Mouse (Mus musculus): Measurements from ENCODE around the gene Tbc1d10c. TPM values are rescaled to one million over a fixed set of nuclear protein-coding genes. Genes with fewer than 3 reads are reported as not detected.

The Tbc1d10c gene
- total RNA-seq, 2 experiments from 2014 or later: 9.3 to 30.7 TPM

DNA sequence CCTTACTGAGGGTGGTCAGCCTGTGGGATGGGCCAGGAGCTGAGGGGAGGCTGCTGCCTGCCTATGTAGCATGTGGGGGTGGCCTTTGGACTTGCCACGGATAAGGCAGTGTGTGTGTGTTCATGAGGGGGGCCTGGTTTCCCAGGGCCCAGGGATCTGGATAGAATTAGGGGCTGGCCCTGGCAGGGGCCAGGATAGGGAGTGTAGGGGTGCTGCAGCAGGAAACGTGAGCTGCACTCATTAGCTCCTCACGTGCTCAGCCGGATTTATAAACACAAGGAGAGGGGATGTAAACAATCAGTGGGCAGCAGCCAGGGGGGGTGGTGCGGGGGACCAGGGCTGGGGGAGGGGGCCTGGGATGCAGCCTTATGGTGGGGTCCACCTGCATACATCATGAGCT is 26.1 kb upstream of the Tbc1d10c start:
- ATAC-seq (replicated peaks; ENCODE audit: low FRiP score, low TSS enrichment, poor library complexity, severe bottlenecking): no peak

DNA sequence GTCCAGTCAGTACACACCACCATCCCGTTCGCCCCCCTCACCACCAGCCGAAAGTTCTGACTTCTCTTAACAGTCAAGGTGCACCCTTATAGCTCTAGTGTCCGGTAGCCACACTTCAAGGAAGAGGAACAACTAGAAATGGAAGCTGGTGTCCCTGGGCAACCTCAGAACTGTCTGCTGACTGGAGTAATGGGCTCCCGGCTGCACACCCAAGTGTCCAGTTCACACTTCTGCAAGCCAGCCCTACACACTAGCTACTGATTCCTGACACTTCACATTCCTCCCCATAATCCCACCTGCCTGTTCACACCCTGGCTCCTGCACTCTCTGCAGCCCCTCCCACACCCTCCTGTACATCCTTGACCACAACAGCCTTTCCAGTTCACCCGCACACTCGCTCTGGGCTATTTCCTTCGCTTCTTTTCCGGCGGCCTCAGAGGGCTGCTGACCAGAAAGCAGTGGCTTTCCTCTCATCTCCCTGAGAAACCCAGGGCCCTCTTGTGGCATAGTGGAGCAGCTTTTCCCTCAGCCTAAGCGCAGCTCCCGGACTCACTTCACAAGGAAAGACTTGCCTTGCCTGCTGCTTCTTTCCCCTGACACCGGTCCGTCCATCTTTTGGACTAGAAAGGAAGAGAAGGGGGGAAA is 25.1 kb upstream of the Tbc1d10c start:
- no peak for ATAC-seq (replicated peaks; ENCODE audit: low FRiP score, low TSS enrichment, poor library complexity, severe bottlenecking)

DNA sequence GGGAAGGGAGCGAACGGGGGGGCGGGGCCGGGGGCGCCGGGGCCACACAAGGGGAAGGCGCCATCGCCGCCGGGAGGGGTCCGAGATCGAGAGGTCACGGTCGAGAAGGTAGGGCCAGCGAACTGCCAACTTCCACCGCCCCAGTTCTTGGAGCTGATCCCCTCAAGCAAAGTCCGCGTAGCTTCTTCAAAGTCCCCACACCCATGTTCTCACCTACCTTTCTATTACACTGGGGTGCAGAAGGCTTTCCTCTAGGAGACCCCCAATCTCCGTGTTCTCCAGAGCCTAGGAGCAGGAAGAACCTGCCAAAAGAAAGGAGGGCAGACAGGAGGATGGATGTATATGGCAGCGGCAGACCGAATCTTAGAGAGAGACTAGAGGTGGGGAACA is 24.4 kb upstream of the Tbc1d10c start:
- ATAC-seq (replicated peaks; ENCODE audit: low FRiP score, low TSS enrichment, poor library complexity, severe bottlenecking): no peak

DNA sequence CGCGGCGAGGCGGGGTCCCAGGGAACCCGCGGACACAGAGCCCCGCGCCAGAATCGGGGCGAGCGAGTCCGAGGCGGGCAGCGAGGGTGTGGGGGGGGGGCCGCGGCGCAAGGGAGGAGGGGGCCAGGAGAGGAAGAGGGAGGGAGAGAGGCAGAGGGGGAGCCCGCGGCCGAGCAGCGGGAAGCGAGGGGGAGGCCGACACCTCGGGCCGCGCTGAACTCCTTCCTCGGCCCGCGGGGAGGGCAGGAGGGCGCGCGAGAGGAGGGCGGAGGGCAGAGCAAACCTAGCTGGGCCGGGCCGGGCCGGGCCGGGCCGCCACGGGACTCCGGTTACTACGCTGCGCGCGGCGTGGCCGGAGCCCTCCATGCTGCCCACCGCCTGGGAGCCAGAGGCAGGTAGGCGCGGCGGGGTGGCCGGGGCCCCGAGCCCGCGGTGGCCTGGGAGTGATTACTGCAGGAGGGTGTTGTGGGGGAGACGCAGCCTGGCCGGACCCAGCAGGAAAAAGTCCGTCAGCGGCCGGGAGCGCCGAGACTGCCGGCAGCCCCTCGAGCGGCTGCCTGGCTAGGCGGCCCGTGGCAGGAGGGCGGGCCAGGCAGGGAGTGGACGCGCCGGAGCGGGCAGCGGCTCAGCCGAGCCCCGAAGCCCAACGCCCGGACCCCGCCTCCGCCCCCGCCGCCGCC is 23.8 kb upstream of the Tbc1d10c start:
- ATAC-seq (replicated peaks; ENCODE audit: low FRiP score, low TSS enrichment, poor library complexity, severe bottlenecking): no peak

DNA sequence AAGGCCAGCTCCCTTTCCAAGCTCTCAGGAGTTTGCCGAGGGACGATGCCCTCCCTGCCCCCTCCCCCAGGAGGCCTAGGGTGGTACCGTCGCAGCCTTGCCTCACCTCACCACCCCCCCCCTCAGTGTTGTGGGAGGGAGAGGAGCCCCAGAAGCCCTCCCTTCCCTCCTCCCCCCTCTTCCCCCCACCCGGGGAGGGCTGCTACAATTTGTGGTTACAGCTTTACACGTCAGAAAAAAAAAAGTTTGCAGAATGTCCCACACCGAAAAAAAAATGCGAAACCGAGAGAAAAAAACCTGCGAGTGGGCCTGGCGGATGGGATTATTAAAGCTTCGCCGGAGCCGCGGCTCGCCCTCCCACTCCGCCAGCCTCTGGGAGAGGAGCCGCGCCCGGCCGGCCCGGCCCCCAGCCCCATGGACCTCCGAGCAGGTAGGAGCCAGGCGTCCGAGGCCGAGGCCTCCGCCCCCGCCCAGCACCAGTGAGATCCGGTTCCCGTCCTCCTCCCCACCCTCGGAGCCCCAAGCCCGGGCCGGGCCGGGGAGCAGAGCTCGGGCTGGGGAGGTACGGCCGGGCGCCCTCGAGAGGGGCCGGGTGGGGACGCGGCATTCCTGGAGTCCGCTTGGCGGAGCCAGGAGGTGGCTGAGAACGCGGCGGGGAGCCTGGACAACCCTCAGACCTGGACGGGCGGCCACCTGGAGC is 23.1 kb upstream of the Tbc1d10c start, which contains the start of the genes Clcf1 and AC109138.7:
TSS of gene Clcf1 (plus strand) at position 168 of the 700 bp plus-strand sequence.
TSS of gene AC109138.7 (plus strand) at position 287 of the 700 bp plus-strand sequence.
- no peak for ATAC-seq (replicated peaks; ENCODE audit: low FRiP score, low TSS enrichment, poor library complexity, severe bottlenecking)

DNA sequence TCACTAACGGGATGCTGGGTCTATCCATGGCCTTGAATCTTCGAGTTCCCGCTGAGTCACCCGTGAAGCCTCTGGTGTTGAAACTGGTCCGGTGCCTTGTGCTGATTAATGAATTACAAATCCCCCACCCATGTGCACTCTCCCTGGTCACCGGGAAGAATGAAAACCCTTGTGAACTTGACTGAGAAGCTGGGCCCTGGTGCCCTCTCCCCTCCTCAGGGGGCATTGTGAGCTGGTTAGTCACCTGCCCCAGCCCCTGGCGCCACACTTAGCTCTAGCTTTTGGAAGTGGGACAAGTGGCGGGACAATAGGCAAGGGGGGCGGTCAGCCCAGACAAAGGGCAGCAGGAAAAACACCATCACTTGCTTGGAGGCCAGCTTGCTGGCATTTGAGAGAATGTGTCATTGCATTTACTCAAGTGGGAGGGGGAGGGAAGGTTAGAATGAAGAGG is 22.5 kb upstream of the Tbc1d10c start:
- no peak for ATAC-seq (replicated peaks; ENCODE audit: low FRiP score, low TSS enrichment, poor library complexity, severe bottlenecking)

DNA sequence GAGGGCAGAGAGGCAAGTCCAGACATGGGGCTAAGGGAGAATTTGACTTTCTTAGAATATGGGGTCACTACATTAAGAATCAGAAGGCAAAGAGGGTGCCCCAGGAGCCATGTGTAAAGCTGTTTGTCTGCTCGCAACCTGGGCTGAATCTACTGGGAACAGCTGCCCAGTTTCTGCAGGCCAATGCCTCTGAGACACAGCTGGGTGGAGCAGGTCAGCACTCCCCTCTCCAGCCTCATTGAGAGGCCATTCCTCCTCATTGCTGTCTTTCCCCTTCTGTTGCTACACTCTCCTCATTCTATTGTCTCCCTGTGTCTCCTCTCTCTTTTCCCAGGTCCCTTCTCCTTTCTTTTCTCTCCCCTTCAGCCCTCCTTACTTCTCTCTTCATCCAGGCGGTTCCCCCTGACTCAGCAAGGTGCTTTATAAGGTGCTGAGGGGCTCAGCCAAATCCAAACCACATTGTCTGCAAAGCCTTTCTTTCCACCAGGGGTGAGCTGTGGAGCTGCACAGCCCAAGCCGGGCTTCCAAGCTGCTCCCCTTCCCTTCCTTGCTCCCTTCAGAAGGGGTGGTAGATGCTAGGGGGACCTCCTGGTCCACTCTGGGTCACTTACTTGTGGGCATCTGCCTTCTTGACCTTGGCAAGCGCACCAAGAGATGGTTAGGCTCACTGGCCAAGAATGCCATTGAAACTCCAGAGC is 21.0 kb upstream of the Tbc1d10c start:
- ATAC-seq (replicated peaks; ENCODE audit: low FRiP score, low TSS enrichment, poor library complexity, severe bottlenecking): no peak

DNA sequence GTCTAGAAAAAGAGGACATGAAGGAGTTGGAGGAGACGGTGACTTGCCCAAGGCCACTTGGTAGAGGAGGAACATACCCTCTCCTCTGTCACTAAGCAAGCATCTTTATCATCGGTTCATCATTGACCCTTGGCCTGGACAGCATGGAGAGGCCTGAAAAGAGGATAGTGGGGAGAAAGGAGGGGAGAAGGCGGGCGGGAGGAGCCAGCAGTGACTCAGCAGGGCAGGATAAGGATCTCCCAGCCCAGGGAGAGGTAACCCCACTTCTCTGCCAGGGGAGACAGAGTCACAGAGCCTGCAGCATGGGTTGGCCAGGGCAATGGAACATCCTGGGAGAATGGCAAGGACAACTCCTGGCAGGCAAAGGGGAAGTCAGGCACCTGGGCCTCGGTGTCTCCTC is 17.5 kb upstream of the Tbc1d10c start:
- no peak for ATAC-seq (replicated peaks; ENCODE audit: low FRiP score, low TSS enrichment, poor library complexity, severe bottlenecking)

DNA sequence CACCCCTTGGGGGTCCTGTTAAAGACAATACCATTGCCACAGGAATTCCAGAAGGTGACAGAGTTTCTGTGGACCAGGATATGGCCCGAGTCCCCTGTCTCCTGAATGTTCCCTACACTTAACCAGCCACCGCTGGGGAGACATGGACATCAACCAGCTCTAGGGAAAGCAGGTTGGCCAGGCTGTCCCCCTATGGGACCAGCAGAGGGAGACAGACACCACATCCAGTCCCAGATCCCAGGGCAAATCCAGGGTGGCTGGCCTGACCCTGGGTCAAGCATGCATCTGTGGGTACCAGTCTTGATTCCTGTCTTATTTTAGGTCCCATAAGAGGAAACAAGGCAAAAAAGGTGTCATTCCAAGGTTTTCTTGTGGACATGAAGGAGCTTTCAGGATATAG is 15.9 kb upstream of the Tbc1d10c start:
- ATAC-seq (replicated peaks; ENCODE audit: low FRiP score, low TSS enrichment, poor library complexity, severe bottlenecking): peak; percentile 67

DNA sequence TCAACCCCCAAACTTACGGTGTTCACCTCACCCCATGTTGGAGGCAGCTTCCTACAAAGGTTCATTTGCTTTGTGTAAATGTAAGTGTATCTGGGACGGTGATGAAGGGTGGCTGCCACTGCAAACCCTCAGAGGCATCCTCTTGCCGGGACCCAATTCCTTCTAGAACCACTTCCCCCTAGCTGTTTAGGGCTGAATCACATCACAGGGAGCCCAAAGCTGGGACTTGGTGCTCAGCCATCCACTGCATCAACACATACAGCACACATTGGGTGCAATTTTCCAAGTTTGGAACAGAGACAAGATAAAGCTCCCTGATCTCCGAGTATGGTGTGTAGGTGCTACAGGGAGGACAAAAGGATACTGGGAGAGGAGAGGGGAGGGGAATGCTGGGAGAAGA is 13.8 kb upstream of the Tbc1d10c start:
- no peak for ATAC-seq (replicated peaks; ENCODE audit: low FRiP score, low TSS enrichment, poor library complexity, severe bottlenecking)

DNA sequence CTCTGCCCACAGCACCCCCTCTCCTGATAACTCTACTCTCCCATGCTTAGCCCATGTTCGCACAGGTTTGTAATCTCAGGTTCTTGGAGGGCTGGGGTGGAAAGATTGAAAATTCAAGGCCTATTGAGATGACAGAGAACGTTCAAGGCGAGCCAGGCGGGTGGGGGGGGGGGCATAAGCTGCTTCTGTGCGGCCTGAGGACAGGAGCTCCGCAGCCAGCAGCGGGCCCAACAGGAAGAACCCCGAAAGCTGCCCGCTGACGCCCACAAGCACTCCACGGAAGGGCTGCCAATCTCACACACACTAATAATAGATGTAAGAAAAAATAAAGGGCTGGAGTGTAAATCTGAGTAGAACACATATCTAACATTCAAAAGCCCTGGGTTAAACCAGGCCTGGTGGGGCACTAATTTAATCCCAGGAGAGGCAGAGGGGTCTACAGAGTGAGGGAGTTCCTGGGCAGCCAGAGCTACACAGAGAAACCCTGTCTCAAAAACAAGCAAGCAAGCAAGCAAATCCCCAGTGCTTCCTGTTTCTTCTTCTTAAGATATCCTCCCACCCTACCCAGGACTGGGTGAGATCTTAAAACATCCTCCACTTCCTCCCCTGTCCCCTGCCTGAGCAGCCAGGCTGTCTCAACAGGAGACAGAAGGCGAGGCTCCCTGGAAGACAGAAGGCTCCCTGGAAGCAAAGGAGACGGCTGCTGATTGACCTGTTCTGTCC is 12.7 kb upstream of the Tbc1d10c start:
- no peak for ATAC-seq (replicated peaks; ENCODE audit: low FRiP score, low TSS enrichment, poor library complexity, severe bottlenecking)

DNA sequence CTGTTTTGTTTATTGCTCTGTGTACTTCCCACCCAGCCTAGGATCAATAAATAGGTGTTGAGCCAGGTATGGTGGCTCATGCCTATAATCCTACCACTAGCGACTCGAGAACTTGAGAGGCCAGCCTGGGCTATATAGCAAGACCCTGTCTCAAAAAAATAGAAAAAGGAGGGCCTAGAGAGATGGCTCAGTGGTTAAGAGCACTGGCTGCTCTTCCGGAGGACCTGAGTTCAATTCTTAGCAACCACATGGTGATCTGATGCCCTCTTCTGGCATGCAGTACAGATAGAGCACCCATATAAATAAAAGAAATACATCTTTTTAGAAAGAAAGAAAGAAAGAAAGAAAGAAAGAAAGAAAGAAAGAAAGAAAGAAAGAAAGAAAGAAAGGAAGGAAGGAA is 12.1 kb upstream of the Tbc1d10c start:
- no peak for ATAC-seq (replicated peaks; ENCODE audit: low FRiP score, low TSS enrichment, poor library complexity, severe bottlenecking)

DNA sequence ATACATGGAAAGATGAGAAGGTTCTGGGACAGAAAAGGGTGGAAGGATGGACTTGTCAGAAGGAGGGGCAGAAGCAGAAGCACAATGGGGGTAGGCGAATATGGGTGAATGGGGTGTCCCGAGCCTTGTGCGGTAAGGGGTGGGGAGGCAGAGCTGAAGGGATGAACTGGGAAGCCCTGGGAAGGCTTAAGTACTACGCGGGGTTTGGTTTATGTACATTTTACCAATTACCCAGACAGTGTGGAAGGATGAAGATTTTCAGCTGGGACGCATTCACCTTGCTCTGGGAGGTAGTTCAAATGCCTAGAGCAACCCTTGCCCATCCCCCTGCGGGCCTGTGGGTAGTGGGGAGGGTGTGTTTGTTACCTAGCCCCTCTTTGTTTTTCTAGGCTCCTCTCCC is 11.1 kb upstream of the Tbc1d10c start:
- no peak for ATAC-seq (replicated peaks; ENCODE audit: low FRiP score, low TSS enrichment, poor library complexity, severe bottlenecking)

DNA sequence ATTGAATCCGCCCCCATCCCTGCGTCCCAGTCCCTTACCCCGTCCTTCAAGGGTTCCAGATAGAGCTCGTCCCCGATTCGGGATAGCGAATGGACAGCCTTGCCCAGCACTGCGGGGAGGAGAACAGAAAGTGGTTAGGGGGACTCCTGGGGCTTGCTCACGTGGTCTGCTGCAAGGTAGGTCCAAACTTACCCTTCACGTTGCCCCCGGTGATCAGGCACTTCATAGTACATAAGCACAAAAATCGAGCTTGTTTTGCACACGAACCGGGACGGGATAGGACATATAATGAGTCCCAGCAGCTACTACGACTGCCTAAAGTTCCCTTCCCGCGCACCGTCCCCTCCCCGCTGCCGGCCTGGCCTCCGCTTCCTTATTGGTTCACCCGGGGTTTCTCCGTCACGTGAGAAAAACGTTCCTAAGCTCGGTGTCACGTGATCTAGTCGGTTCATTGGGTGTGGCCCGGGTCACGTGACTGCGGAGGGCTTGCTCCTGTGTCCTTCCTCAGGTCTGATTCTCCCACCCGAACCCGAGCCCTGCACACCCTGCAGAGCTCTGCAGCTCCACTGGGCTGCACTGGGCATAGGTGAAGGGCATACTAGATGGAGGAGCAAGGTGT is 10.3 kb upstream of the Tbc1d10c start, which contains the start of gene Rad9a:
TSS of gene Rad9a (minus strand) at position 372 of the 619 bp plus-strand sequence.
- peak; percentile 84 for ATAC-seq (replicated peaks; ENCODE audit: low FRiP score, low TSS enrichment, poor library complexity, severe bottlenecking)

DNA sequence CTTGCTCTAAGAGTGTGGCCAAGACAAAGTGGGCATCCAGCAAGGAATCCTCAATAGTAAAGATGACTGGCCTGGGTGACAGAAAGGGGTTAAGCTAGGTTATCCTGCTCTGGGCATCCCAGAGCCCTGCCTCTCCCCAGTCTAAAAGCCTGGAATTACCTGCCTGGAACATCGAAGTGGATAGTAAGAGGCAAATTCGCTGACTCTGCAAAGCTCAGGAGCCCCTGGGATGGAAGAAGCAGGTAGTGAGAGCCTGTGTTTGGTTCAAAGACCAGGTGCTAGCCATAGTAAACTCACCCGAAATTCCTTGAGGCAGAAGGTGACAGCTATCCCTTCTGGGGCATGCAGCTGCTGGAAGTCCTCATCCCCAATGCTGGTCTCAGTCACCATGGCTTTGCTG is 6.1 kb upstream of the Tbc1d10c start:
- ATAC-seq (replicated peaks; ENCODE audit: low FRiP score, low TSS enrichment, poor library complexity, severe bottlenecking): no peak

DNA sequence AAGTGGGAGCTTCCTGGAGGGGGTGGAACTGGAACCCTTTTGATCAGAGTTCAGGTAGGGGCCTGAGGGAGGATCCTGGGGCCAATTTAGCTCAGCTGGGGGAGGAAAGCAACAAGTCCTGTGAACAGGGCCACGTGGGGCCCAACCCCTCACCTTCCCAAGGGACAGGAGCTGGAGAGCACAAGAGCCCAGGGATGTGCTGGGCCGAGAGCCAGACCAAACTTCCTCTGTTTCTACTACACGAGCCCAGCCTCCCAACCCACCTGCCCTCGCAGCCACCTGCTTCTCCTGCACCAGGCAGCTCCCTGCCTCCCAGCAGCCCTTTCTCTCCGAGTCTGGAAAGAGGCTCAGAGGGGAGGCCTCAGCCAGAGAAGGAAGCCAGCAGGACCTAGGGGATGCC is 5.5 kb upstream of the Tbc1d10c start:
- ATAC-seq (replicated peaks; ENCODE audit: low FRiP score, low TSS enrichment, poor library complexity, severe bottlenecking): no peak

DNA sequence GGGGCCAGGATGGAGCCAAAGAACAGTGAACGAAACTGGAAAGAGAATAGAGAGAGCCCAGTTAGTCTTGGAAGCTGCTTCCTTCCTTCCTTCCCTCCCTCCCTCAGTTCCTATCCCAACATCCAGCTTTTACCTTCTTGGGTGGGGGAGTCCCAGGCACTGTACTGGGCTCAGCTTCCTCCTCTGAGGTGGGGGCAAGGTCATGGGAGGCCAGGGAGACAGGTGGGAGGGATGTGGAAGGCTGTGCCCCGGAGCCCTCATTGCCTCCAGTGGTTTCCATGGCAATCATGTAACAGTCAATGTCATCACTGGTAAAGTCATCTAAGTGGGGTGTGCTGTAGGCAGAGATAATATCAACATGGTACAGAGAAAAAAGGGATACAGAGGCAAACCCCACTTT is 5.0 kb upstream of the Tbc1d10c start:
- no peak for ATAC-seq (replicated peaks; ENCODE audit: low FRiP score, low TSS enrichment, poor library complexity, severe bottlenecking)

DNA sequence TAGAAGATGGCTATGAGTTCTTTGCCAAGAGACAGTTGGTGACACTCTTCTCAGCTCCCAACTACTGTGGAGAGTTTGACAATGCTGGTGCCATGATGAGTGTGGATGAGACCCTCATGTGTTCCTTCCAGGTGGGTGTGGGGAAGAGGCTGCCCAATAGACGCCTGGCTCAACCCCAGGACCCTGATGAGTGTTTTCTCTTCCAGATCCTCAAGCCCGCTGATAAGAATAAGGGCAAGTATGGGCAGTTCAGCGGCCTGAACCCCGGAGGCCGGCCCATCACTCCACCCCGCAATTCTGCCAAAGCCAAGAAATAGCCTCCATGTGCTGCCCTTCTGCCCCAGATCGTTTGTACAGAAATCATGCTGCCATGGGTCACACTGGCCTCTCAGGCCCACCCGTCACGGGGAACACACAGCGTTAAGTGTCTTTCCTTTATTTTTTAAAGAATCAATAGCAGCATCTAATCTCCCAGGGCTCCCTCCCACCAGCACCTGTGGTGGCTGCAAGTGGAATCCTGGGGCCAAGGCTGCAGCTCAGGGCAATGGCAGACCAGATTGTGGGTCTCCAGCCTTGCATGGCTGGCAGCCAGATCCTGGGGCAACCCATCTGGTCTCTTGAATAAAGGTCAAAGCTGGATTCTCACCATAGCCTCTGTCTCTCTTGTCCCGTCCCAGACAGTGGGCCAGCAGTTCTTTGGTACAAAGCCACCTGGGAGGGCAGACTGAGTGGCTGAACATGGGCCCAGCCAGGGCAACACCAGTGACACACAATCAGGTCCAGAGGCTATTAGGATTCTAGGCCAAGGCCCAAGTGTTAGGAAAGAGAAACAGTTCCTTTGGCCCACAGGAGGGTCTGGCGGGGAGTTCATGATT is 3.9 kb upstream of the Tbc1d10c start:
- no peak for ATAC-seq (replicated peaks; ENCODE audit: low FRiP score, low TSS enrichment, poor library complexity, severe bottlenecking)
